Mouse (Mus musculus) CD4-positive, CD25-positive, alpha-beta regulatory T cell, adult 4 months (primary cell): ENCODE data around the gene Farp1. TPM values are rescaled to one million over a fixed set of nuclear protein-coding genes. Genes with fewer than 3 reads are reported as not detected.

ENCODE experiments used
- ATAC-seq: one replicate; pipeline ENCODE4 v1.8.0; 2017
- polyA plus RNA-seq, 2 experiments: library from polyadenylated mRNA; unstranded; fragments of 100-300 nt; shearing (Covaris generic); gene quantifications; one replicate each; pipeline ENCODE4 v1.2.1; 2017

Farp1 gene
- polyA plus RNA-seq, 2 experiments from 2014 or later, result 3.0 to 3.5 TPM

DNA sequence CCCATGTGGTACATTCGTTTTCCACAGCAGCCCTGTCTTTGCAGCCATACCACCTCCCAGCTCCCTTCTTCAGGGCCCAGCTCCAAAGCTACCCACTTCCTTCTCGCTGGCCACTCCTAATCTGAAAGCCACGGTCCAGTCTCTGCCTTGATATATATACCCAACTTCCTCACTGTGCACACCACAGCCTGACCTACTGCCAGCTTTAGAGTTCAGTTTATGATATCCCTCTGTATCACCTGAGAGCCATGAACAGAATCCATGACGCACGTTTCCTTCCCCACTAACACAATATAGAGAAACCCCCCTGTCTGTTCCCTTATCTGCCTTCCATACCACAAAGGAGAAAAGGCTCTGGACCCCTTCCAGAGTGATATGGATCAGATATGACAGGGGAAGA, 283.4 kb downstream of the Farp1 start:
- no peak for ATAC-seq

DNA sequence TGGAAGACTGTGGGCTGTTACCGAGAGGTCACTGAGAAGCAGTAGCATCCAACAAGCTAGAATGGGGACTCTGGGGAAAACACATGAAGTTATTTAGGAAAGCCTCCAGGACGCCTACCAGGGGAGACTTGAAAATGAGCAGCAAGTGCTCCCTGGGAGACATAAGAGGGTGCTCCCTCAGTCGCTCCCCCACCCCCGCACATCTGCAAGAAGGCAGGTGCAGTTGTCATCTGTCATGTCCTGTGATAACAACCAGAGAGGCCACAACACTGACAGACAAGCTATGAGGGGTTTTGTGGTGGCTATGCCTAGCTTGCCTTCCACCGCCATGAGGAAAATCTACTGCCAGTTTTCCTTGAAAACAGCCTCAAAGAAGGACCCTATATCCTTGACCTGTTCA, 287.1 kb downstream of the Farp1 start:
- ATAC-seq, result no peak

DNA sequence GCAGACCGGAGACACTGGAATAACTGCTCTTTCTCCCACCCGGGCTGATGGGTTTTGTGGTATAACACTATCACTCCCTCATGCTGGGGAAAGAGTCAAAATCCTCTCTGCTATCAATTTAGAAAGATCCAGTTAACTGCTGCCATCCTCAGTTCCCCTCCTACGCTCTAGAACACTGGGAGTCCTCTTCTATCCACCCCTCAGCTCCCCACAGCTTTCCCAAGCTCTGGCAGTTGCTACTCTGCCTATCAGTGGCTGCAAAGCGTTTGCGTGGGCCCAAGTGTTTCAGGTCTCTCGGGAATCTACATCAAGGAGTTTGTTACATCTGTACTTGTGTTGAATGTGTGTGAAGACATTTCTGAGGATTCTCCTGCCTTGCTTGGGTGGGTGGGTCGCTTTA, 287.6 kb downstream of the Farp1 start:
- no peak for ATAC-seq

DNA sequence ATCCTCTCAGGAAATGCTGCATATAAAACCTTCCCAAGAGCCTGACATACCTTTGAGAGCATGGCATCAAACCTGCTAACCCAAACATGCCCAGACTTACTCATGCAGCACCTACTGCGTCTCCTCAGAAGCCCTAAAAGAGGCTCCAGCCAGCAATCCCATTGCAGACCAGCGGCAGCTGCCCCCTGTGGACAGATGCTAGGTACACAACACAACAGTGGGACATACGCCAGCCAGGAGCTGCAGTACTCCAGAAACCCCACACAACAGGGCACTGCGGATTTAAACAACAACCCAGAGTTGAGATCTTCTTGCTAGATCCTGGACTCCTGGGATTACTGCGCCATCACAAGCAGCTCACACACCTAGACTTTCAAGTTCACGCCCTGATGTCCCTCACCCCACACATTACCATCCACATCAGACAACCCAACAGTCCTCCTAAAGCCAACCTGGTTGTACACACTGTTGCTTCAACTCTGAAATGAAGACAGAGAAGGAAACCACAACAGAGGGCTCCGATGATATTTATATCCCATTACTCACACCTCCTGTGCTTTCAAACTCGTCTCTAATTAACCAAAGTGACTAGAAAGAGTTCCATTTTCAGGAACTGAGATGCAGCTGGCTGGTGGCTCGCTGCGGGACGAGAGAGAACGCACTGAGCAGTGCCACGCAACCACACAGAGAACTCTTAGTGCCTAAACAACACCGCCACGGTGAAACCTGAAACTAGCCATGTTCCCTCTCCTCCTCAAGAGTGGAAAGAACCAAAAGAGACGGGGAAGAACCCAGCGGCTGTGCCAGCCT, 289.7 kb downstream of the Farp1 start:
- ATAC-seq, result peak; percentile 82

DNA sequence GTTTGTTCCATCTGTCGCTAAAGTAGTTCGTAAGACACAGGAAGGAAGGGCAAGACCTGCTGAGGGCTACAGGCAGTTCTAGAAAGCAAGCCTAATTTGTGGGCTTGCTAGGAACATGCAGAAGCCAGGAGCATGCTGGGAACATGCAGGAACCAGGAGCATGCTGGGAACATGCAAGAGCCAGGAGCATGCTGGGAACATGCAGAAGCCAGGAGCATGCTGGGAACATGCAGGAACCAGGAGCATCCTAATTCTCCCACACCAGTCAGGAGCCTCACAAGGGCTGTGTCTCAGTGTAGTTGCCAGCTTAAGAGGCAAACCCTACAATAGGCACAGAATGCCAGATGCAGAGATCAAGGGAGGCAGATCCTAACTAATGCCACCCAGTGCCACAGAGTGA, 291.4 kb downstream of the Farp1 start:
- ATAC-seq, result no peak

DNA sequence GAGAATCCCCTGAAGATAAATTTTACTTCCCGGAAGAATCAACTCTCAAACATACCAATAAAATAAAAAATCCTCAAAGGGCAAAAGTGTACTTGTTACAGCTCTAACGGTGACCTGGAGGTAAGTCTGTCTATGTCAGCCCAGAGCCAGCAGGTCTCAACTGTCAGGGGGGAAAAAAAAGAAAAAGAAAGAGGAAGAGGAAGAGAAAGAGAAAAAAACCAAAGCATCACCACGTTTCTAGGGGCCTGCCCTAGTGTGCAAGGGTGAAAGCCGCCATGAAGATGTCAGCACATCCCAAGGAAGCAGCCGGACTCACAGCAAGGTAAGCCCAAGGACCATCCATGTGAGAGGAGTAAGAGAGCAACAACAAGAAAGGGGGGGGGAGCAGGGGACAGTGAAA, 293.9 kb downstream of the Farp1 start:
- no peak for ATAC-seq

DNA sequence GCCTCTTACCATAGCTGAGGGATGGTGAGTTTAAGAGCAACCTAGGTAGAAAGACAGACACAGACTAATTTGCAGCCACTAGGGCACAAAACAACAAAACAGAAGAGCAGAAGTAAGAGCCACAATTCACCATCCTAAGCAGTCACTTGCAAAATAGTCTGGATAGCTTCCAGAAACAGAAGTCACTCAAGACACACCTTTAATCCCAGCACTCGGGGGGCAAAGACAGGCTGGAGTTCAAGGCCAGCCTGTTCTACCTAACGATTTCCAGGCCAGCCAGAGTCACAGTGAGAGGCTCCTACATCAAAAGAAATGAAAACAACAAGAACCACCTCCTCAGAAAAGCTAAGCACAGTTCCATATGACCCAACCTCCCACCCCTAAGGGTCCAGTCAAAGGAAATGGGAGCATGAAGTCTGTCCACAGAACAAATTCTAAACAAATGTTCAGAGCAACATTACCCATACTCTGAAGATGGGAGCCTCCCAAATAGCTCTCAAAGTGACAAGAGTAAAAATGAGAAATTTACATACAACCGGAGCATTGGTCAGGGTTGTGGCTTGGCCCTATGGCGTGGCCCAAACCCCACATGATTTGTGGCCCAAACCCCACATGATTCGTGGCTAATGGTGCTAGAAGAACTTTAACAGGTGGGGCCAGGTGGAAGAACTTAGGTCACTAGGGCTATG, 294.5 kb downstream of the Farp1 start:
- ATAC-seq, result no peak

DNA sequence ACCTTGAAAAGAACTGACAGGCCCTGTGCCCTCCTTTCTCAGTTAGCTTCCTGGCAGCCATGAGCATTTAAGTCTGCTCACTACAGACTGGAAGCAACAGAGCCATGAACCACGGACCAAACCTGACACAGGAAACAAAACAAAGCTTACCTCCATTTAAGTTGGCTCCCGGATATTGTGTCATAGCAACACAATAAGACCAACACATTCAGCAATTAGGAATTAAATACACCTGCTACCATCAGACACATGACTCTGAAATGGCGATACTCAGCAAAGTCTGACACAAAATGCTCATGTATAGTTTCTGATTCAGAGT, 295.0 kb downstream of the Farp1 start:
- ATAC-seq, result peak; percentile 54

Other genes starting within 250 kb of the Farp1 start
- 10 to 100 TPM; 39.4 to 50.7 TPM for gene Ipo5, start 124.0 kb upstream of the Farp1 start, polyA plus RNA-seq